Mouse (Mus musculus) limb, embryonic 11.5 days (tissue): ENCODE data around the gene Iqschfp. TPM values are rescaled to one million over a fixed set of nuclear protein-coding genes. Genes with fewer than 3 reads are reported as not detected.

Experiments
- ATAC-seq: fragments of 200-750 bp; cut with Nextera tagmentation; 2 replicates; pipeline ENCODE4 v1.8.0; 2017; ENCODE audit warnings: low read depth; ENCODE audit not compliant: insufficient number of reproducible peaks, low FRiP score, low TSS enrichment
- DNase-seq: peaks from one replicate; pipeline ENCODE4 v3.0.0-alpha.2; 2015; ENCODE audit warnings: low spot score
- H3K27ac ChIP-seq: fragments of 300-500 bp; sonication (generic); replicated peaks from 2 replicates; pipeline ENCODE4 v1.5.1; 2014; ENCODE audit warnings: low read depth, mild to moderate bottlenecking, low read length
- H3K27me3 ChIP-seq: fragments of 300-500 bp; sonication (generic); 2 replicates; pipeline ENCODE4 v1.6.1; 2014; ENCODE audit warnings: mild to moderate bottlenecking, low read length, mixed read lengths; ENCODE audit not compliant: control insufficient read depth, insufficient read depth
- H3K36me3 ChIP-seq: fragments of 300-500 bp; sonication (generic); 2 replicates; pipeline ENCODE4 v1.6.1; 2014; ENCODE audit warnings: mild to moderate bottlenecking, low read length, moderate library complexity, mixed read lengths; ENCODE audit not compliant: control insufficient read depth, insufficient read depth
- H3K4me1 ChIP-seq: fragments of 300-500 bp; sonication (generic); 2 replicates; pipeline ENCODE4 v1.6.1; 2014; ENCODE audit warnings: low read length, mixed read lengths; ENCODE audit not compliant: control insufficient read depth, insufficient read depth
- H3K4me2 ChIP-seq: fragments of 300-500 bp; sonication (generic); 2 replicates; pipeline ENCODE4 v1.6.1; 2014; ENCODE audit warnings: low read depth, mild to moderate bottlenecking, moderate library complexity; ENCODE audit not compliant: severe bottlenecking
- H3K4me3 ChIP-seq: fragments of 300-500 bp; sonication (generic); 2 replicates; pipeline ENCODE4 v1.5.1; 2014; ENCODE audit warnings: low read depth, low read length
- H3K9ac ChIP-seq: fragments of 300-500 bp; sonication (generic); 2 replicates; pipeline ENCODE4 v1.6.1; 2014; ENCODE audit warnings: mild to moderate bottlenecking, low read length
- H3K9me3 ChIP-seq: fragments of 300-500 bp; sonication (generic); 2 replicates; pipeline ENCODE4 v1.6.1; 2016; ENCODE audit warnings: low read length; ENCODE audit not compliant: control insufficient read depth
- WGBS: fragments of 180-500 bp; shearing (Covaris S2); extraction: QIAGEN DNeasy Blood & Tissue Kit; methylation state at CpG from one replicate; pipeline ENCODE4 v1.1.7; 2014; 5-methylcytosine and 5-hydroxymethylcytosine counted together
- polyA plus RNA-seq: library from polyadenylated mRNA; unstranded; fragments of >200 nt; fragmentation: Nextera tagmentation; extraction: Ambion mirVana; gene quantifications from 2 replicates; pipeline ENCODE4 v1.2.1, GENCODE M21; 2014

Iqschfp gene
- polyA plus RNA-seq, 1 experiment from 2014 or later, result 0.56 TPM

DNA sequence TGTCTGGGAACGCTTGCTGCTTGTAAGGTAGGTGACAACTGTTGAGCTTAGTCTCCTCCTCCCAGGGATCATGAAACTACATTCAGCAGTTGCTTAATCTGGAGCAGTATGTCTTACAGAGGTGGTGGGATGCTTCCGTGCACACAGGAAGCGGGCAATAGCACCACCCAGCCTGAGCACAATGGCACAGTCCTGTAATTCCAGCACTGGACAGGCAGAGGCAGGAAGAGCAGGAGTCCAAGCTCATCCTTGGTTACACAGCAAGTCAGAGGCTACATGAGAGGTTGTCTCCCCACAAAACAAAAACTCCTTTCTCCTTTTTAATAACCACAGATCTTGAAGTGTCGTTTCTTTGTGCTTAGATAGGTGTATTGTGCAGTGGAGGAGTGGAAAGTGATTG, 619.7 kb downstream of the Iqschfp start:
- no peaks in the 10 kb centered on the region for H3K36me3 ChIP-seq
- H3K27me3 ChIP-seq, result no peaks in the 10 kb centered on the region
- no peaks in the 10 kb centered on the region for H3K4me1 ChIP-seq
- 86% methylated on average over 4 of the region's 4 CpGs for WGBS
- DNase-seq (no peak), ATAC-seq (no peak)
- H3K9me3 ChIP-seq, result no peaks in the 10 kb centered on the region
- H3K9ac ChIP-seq, result no peak overlapping the region
- H3K27ac ChIP-seq, result no peak overlapping the region
- H3K4me3 ChIP-seq, result no peak overlapping the region
- no peak overlapping the region for H3K4me2 ChIP-seq

DNA sequence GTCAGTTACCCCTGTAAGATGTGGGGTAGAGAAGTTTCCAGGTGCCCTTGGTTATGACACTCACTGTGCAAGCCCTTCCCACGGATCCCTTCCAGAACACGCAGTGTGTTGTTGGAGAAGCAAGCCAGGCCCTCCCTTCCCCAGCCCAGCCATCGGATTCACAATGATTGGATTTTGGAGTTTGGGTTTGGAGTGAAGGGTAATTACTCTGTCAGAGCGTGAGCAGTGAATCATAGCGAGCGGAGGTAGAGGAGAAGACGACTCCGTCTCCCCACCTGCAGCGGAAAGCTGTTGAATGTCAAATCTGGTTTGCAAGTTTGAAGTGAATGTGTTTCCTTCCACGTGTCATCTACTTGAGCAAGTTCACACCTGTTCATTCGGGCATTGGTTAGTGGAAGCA, 620.3 kb downstream of the Iqschfp start:
- ATAC-seq (no peak), DNase-seq (no peak)
- H3K4me2 ChIP-seq, result no peak overlapping the region
- no peak overlapping the region for H3K4me3 ChIP-seq
- H3K4me1 ChIP-seq, result no peaks in the 10 kb centered on the region
- H3K27me3 ChIP-seq, result no peaks in the 10 kb centered on the region
- no peak overlapping the region for H3K27ac ChIP-seq
- 78% methylated on average over 11 of the region's 11 CpGs for WGBS
- H3K9me3 ChIP-seq, result no peaks in the 10 kb centered on the region
- H3K36me3 ChIP-seq, result no peaks in the 10 kb centered on the region
- H3K9ac ChIP-seq, result no peak overlapping the region

DNA sequence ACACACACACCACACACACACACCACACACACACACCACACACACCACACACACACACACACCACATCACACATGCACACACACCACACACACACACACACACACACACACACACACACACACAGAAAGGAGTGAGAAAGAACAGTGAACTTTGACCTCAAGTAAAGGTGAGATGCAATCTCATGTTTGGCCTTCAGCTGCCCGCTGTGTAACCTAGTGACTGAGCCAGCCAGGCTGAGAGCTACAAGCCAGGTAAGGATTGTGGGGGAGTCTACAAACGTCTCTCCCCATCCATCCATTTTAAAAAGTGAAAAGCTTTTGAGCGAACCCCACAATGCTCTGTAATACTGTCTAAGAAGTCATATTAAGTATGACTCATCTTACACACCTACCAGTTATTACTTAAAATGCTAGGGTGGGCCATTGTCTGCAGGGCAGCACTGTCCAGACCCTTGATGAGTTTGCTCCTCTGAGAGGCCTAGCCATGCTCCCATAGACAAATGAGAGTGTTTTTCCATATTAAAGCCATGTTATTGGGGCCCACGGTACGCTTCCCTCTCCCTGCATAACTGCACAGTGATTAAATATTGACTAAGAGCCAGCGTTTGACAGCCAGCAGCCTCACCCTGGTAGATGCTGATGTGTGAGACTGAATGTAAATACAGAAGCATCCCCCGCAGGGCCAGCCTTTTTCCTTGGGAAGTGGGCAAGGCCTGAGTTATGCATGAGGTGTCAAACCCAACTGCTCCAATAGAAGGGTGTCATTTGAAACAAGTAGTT, 621.5 kb downstream of the Iqschfp start:
- Histone ChIP-seq H3K27ac (no peak overlapping the region), H3K4me2 (no peak overlapping the region), H3K36me3 (no peaks in the 10 kb centered on the region), H3K9ac (no peak overlapping the region), H3K27me3 (no peaks in the 10 kb centered on the region), H3K4me3 (no peak overlapping the region), H3K9me3 (no peaks in the 10 kb centered on the region), H3K4me1 (no peaks in the 10 kb centered on the region)
- ATAC-seq (no peak), DNase-seq (no peak)
- WGBS, result 77% methylated on average over 7 of the region's 7 CpGs

DNA sequence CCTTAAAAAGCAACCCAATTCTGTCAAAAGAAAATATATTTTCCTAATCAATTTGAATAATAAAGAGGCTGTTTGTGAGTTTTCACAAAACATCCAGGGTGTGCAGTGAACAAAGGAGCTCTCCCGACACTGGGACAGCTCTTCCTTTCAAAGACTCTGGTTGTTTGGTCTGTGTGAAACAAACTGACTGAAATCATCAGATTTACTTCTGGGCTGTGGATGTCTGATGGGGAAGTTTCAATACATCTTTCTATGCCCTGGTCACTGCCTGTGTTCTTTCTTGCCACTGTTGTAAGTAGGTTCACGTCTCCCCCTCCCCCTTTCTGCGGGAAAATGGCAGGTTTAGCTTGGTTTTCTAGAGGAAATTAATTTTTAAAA, 622.1 kb downstream of the Iqschfp start:
- DNase-seq, result no peak
- 85% methylated on average over 3 of the region's 3 CpGs for WGBS
- H3K9me3 ChIP-seq, result no peaks in the 10 kb centered on the region
- ATAC-seq, result no peak
- no peaks in the 10 kb centered on the region for H3K27me3 ChIP-seq
- H3K27ac ChIP-seq, result no peak overlapping the region
- H3K36me3 ChIP-seq, result no peaks in the 10 kb centered on the region
- H3K9ac ChIP-seq, result no peak overlapping the region
- H3K4me3 ChIP-seq, result no peak overlapping the region
- no peaks in the 10 kb centered on the region for H3K4me1 ChIP-seq
- H3K4me2 ChIP-seq, result no peak overlapping the region

DNA sequence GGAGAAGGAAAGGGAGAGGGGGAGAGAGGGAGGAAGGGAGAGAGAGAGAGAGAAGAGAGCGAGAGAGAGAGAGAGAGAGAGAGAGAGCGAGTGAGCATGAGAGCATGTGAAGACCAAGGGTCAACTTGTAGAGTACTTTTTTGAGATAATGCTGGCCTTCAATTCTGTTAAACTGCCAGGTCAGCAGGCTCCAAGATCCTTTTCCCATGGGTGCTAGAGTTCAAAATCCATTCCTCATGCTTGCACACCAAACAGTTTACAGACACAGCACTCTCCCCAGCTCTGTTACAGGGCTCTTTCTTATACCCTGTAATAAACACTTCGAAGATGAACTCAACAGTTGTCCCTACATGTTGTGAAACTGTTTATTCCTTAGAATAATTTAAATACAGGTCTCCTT, 622.7 kb downstream of the Iqschfp start:
- DNase-seq (no peak), ATAC-seq (no peak)
- no peaks in the 10 kb centered on the region for H3K27me3 ChIP-seq
- no peaks in the 10 kb centered on the region for H3K9me3 ChIP-seq
- no peak overlapping the region for H3K4me3 ChIP-seq
- 94% methylated on average over 3 of the region's 3 CpGs for WGBS
- H3K4me2 ChIP-seq, result no peak overlapping the region
- no peaks in the 10 kb centered on the region for H3K4me1 ChIP-seq
- no peak overlapping the region for H3K27ac ChIP-seq
- H3K36me3 ChIP-seq, result no peaks in the 10 kb centered on the region
- no peak overlapping the region for H3K9ac ChIP-seq

DNA sequence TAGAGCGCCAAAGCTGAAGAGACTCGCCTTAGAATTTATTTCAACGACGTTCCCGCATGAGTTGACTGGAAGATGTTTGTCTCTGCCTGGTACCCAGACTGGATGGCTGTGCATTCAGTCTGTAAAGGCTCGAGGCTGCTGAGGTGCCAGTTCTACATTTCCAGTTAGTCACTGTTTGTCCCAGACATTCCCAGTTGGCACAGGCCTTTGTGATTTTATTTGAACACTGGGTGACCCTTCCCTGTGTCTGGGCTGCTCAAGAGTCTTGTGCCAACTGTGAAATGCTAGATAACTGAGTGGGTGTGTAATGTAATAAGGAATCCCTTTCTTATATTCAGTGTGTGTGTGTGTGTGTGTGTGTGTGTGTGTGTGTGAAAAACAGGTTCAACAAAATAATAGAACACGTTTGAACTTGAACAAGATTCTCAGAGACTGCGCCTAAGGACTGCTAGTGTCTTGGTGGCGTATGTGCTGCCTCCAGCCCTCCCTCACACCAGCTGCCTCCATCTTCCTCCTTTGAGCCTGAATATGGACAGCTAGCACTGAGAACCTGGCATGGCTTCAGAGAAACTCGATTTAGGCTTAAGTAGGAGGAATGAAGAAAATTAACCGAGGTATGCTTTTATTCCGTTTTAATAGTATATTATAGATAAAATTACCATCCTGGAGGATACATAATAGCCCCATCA, 624.5 kb downstream of the Iqschfp start:
- no peaks in the 10 kb centered on the region for H3K9me3 ChIP-seq
- whole genome bisulfite sequencing, result 85% methylated on average over 12 of the region's 12 CpGs
- no peak for DNase-seq
- ATAC-seq, result no peak
- H3K4me2 ChIP-seq, result no peak overlapping the region
- no peak overlapping the region for H3K4me3 ChIP-seq
- H3K4me1 ChIP-seq, result no peaks in the 10 kb centered on the region
- no peak overlapping the region for H3K27ac ChIP-seq
- no peaks in the 10 kb centered on the region for H3K27me3 ChIP-seq
- H3K36me3 ChIP-seq, result no peaks in the 10 kb centered on the region
- H3K9ac ChIP-seq, result no peak overlapping the region

DNA sequence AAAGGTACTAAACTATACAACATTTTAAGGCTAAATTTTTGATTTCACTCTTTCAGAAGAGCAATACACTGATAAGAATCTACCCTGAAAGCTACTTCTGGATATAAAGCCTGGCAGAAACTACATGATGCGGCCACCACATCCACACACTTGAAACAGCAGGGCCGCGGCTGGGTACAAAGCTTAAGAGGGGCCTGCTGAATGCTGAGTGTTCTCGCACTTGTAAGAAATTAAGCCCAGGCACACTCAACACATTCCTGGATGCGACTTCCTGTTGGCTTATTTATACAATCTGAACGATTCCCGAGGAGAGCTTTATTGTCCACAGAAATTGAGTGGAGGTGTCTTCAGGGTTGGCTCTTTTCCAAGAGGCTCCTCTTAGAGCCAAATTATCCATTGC, 625.2 kb downstream of the Iqschfp start:
- Histone ChIP-seq H3K9me3 (no peaks in the 10 kb centered on the region), H3K36me3 (no peaks in the 10 kb centered on the region), H3K9ac (no peak overlapping the region), H3K27ac (no peak overlapping the region), H3K4me1 (no peaks in the 10 kb centered on the region), H3K27me3 (no peaks in the 10 kb centered on the region), H3K4me3 (no peak overlapping the region), H3K4me2 (no peak overlapping the region)
- DNase-seq (no peak), ATAC-seq (no peak)
- WGBS, result 40% methylated on average over 7 of the region's 7 CpGs

DNA sequence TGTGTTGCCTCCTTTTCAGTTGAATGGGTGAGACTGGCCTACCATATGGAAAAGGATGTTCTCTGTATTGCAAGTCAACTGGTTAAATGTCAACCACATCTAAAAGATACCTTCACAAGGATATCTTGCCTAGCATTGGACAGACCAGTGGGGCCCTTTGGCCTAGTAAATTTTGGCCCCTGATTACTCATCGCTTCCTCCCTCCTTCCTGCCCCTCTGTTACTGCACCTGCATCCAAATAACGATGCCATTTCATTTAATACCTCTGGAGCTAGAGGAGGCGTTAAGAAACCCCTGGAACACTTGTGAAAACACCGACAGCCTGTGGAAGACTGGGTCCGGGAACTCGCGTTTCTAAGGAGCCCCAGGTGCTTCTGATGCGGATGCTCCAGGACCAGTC, 626.0 kb downstream of the Iqschfp start:
- H3K4me3 ChIP-seq, result no peak overlapping the region
- H3K27me3 ChIP-seq, result no peaks in the 10 kb centered on the region
- no peaks in the 10 kb centered on the region for H3K4me1 ChIP-seq
- no peak overlapping the region for H3K9ac ChIP-seq
- 71% methylated on average over 8 of the region's 8 CpGs for WGBS
- no peaks in the 10 kb centered on the region for H3K36me3 ChIP-seq
- H3K27ac ChIP-seq, result no peak overlapping the region
- no peaks in the 10 kb centered on the region for H3K9me3 ChIP-seq
- DNase-seq (no peak), ATAC-seq (no peak)
- no peak overlapping the region for H3K4me2 ChIP-seq
